Mouse (Mus musculus) forebrain, embryonic 11.5 days (tissue): ENCODE measurements around the gene Fcgrt. TPM values are rescaled to one million over a fixed set of nuclear protein-coding genes. Genes with fewer than 3 reads are reported as not detected.
"Not testable (repeated sequence)": the region's sequence is repeated elsewhere in the genome, so short reads cannot be mapped to it uniquely, and the experiment has no call there.

Experiments used
- ATAC-seq: fragments of 200-750 bp; cut with Nextera tagmentation; replicated peaks from 2 replicates; pipeline ENCODE4 v1.8.0; 2017; ENCODE audit warnings: moderate TSS enrichment; ENCODE audit not compliant: low FRiP score
- DNase-seq: peaks from one replicate; pipeline ENCODE4 v3.0.0-alpha.2; 2017; ENCODE audit warnings: low spot score
- H3K27ac ChIP-seq: fragments of 300-500 bp; sonication (generic); 2 replicates; pipeline ENCODE4 v1.5.1; 2014; ENCODE audit warnings: low read depth, low read length
- H3K27me3 ChIP-seq: fragments of 300-500 bp; sonication (generic); 2 replicates; pipeline ENCODE4 v1.6.1; 2014; ENCODE audit warnings: mild to moderate bottlenecking, low read length, mixed read lengths; ENCODE audit not compliant: control insufficient read depth, insufficient read depth
- H3K36me3 ChIP-seq: fragments of 300-500 bp; sonication (generic); 2 replicates; pipeline ENCODE4 v1.6.1; 2014; ENCODE audit warnings: mild to moderate bottlenecking, low read length, moderate library complexity, mixed read lengths; ENCODE audit not compliant: control insufficient read depth, insufficient read depth
- H3K4me1 ChIP-seq: fragments of 300-500 bp; sonication (generic); replicated peaks from 2 replicates; pipeline ENCODE4 v1.6.1; 2014; ENCODE audit warnings: low read length, mixed read lengths; ENCODE audit not compliant: control insufficient read depth, insufficient read depth
- H3K4me2 ChIP-seq: fragments of 300-500 bp; sonication (generic); 2 replicates; pipeline ENCODE4 v1.6.1; 2014; ENCODE audit warnings: low read depth, mild to moderate bottlenecking, low read length, moderate library complexity, mixed read lengths; ENCODE audit not compliant: severe bottlenecking
- H3K4me3 ChIP-seq: fragments of 300-500 bp; sonication (generic); 2 replicates; pipeline ENCODE4 v1.5.1; 2014; ENCODE audit warnings: low read depth, low read length
- H3K9ac ChIP-seq: fragments of 300-500 bp; sonication (generic); 2 replicates; pipeline ENCODE4 v1.6.1; 2014; ENCODE audit warnings: low read length
- H3K9me3 ChIP-seq: fragments of 300-500 bp; sonication (generic); 2 replicates; pipeline ENCODE4 v1.6.1; 2016; ENCODE audit warnings: low read length, mixed read lengths; ENCODE audit not compliant: control insufficient read depth
- WGBS: fragments of 180-500 bp; shearing (Covaris S2); extraction: QIAGEN DNeasy Blood & Tissue Kit; methylation state at CpG from one replicate; pipeline ENCODE4 v1.1.7; 2014; 5-methylcytosine and 5-hydroxymethylcytosine counted together
- polyA plus RNA-seq: library from polyadenylated mRNA; unstranded; fragments of >200 nt; fragmentation: Nextera tagmentation; extraction: Ambion mirVana; gene quantifications from 2 replicates; pipeline ENCODE4 v1.2.1, GENCODE M21; 2014

The Fcgrt gene
- polyA plus RNA-seq: 7.1 and 7.3 TPM in 2 replicates

- H3K4me1 ChIP-seq: no peaks in the 10 kb centered on the region
Observed at GRCm38 (mm10) chr7:45103652-45104180, at the start of gene Fcgrt. Gene Fcgrt (minus strand): TSS chr7:45103851.

GRCm38 (mm10) chr7:45153052-45153451, 49.4 kb upstream of the Fcgrt start:
- H3K4me1 ChIP-seq, ATAC-seq, H3K4me3 ChIP-seq, H3K36me3 ChIP-seq, DNase-seq, H3K27ac ChIP-seq, H3K9me3 ChIP-seq, H3K27me3 ChIP-seq, H3K9ac ChIP-seq: not testable (repeated sequence)
- 98% methylated on average over 2 of the region's 2 CpGs for WGBS
- H3K4me2 ChIP-seq: peak overlapping the region; percentile 87; the same call in 1 of the 2 replicates

More at GRCm38 (mm10) chr7:45103652-45104180, at the start of gene Fcgrt:
- Histone ChIP-seq H3K27ac (no peak within 1 kb of the TSS), H3K9ac (no peak within 1 kb of the TSS), H3K27me3 (no peaks in the 10 kb centered on the region), H3K4me3 (no peak within 1 kb of the TSS), H3K9me3 (no peaks in the 10 kb centered on the region), H3K4me2 (no peak within 1 kb of the TSS), H3K36me3 (no peaks in the 10 kb centered on the region)
- DNase-seq (no peak), ATAC-seq (no peak)
- WGBS: 76% methylated on average over 7 of the region's 7 CpGs

- 76% methylated on average over 11 of the region's 11 CpGs for WGBS
- DNase-seq (no peak), ATAC-seq (no peak)
- Histone ChIP-seq H3K36me3 (no peaks in the 10 kb centered on the region; the same call in 1 of the 2 replicates), H3K27me3 (no peaks in the 10 kb centered on the region), H3K27ac (no peak overlapping the region), H3K9ac (no peak overlapping the region), H3K9me3 (no peaks in the 10 kb centered on the region), H3K4me2 (no peak overlapping the region), H3K4me1 (peaks cover 4% of the 10 kb centered on the region; the same call in 1 of the 2 replicates), H3K4me3 (no peak overlapping the region)
Observed at GRCm38 (mm10) chr7:45151303-45151702, 47.7 kb upstream of the Fcgrt start.

- Histone ChIP-seq H3K27me3 (no peaks in the 10 kb centered on the region), H3K4me1 (peaks cover 4% of the 10 kb centered on the region; the same call in 1 of the 2 replicates), H3K9ac (no peak overlapping the region), H3K36me3 (no peaks in the 10 kb centered on the region; the same call in 1 of the 2 replicates), H3K27ac (no peak overlapping the region), H3K4me3 (no peak overlapping the region), H3K9me3 (no peaks in the 10 kb centered on the region), H3K4me2 (no peak overlapping the region)
- ATAC-seq: no peak
- WGBS: 66% methylated on average over 4 of the region's 4 CpGs
- DNase-seq: no peak
Observed at GRCm38 (mm10) chr7:45150321-45150720, 46.7 kb upstream of the Fcgrt start.

- H3K4me1 ChIP-seq: peaks cover 4% of the 10 kb centered on the region; the same call in 1 of the 2 replicates
- no peaks in the 10 kb centered on the region for H3K9me3 ChIP-seq
- DNase-seq: no peak
- no peak overlapping the region for H3K27ac ChIP-seq
- H3K4me2 ChIP-seq: no peak overlapping the region
- no peak overlapping the region; the same call in 1 of the 2 replicates for H3K9ac ChIP-seq
- H3K36me3 ChIP-seq: no peaks in the 10 kb centered on the region; the same call in 1 of the 2 replicates
- H3K27me3 ChIP-seq: no peaks in the 10 kb centered on the region
- no peak overlapping the region for H3K4me3 ChIP-seq
- no peak for ATAC-seq
- WGBS: 31% methylated on average over 6 of the region's 6 CpGs
Observed at GRCm38 (mm10) chr7:45149545-45149944, 45.9 kb upstream of the Fcgrt start.

GRCm38 (mm10) chr7:45148534-45149098, 45.0 kb upstream of the Fcgrt start:
- ATAC-seq: no peak
- Histone ChIP-seq H3K27ac (no peak overlapping the region), H3K9ac (no peak overlapping the region), H3K4me3 (no peak overlapping the region), H3K4me1 (peaks cover 3% of the 10 kb centered on the region; the same call in 1 of the 2 replicates), H3K36me3 (no peaks in the 10 kb centered on the region; the same call in 1 of the 2 replicates), H3K9me3 (no peaks in the 10 kb centered on the region), H3K4me2 (no peak overlapping the region), H3K27me3 (no peaks in the 10 kb centered on the region)
- DNase-seq: no peak
- 74% methylated on average over 4 of the region's 4 CpGs for WGBS

- Histone ChIP-seq H3K9me3 (no peaks in the 10 kb centered on the region), H3K27me3 (no peaks in the 10 kb centered on the region), H3K4me3 (no peak overlapping the region), H3K4me2 (no peak overlapping the region), H3K36me3 (no peaks in the 10 kb centered on the region; the same call in 1 of the 2 replicates), H3K27ac (no peak overlapping the region), H3K4me1 (no peaks in the 10 kb centered on the region; the same call in 1 of the 2 replicates), H3K9ac (no peak overlapping the region)
- no peak for DNase-seq
- no peak for ATAC-seq
- 95% methylated on average over 11 of the region's 11 CpGs for WGBS
Observed at GRCm38 (mm10) chr7:45147899-45148298, 44.2 kb upstream of the Fcgrt start.

- DNase-seq (no peak), ATAC-seq (no peak)
- no peak overlapping the region for H3K4me3 ChIP-seq
- no peak overlapping the region for H3K27ac ChIP-seq
- H3K4me2 ChIP-seq: no peak overlapping the region
- 96% methylated on average over 11 of the region's 11 CpGs for WGBS
- no peak overlapping the region for H3K9ac ChIP-seq
- H3K9me3 ChIP-seq: no peaks in the 10 kb centered on the region
- H3K4me1 ChIP-seq: no peaks in the 10 kb centered on the region; the same call in 1 of the 2 replicates
- H3K27me3 ChIP-seq: no peaks in the 10 kb centered on the region
- no peaks in the 10 kb centered on the region; the same call in 1 of the 2 replicates for H3K36me3 ChIP-seq
Observed at GRCm38 (mm10) chr7:45147267-45147666, 43.6 kb upstream of the Fcgrt start.
